Mouse (Mus musculus): Measurements from ENCODE around the gene Mpzl1.

GRCm38 (mm10) chr1:165605108-165605507 lies 29.2 kb downstream of the Mpzl1 start:
- TF ChIP-seq CTCF (IDR thresholded peaks at IDR 0.05; ENCODE audit: low read depth) (no peak), EP300 (optimal IDR thresholded peaks at IDR 0.05) (no peak)

All from stomach, postnatal 0 days (tissue).